Mouse (Mus musculus): ENCODE results near the gene Pold4. TPM values are rescaled to one million over a fixed set of nuclear protein-coding genes. Genes with fewer than 3 reads are reported as not detected.

Gene Pold4
- polyA plus RNA-seq, 1 experiment from 2014 or later: 12.7 TPM

GRCm38 (mm10) chr19:4270187-4270586, 38.5 kb downstream of the Pold4 start:
- Histone ChIP-seq H3K9me3 (replicated peaks; ENCODE audit: control insufficient read depth, low read length) (no peaks in the 10 kb centered on the region), H3K4me3 (ENCODE audit: low read depth, low read length) (no peak overlapping the region), H3K27me3 (ENCODE audit: control insufficient read depth, insufficient read depth, low read length) (peaks cover 13% of the 10 kb centered on the region; the same call in 1 of the 2 replicates), H3K4me1 (ENCODE audit: control insufficient read depth, insufficient read depth, low read length) (peaks cover 3% of the 10 kb centered on the region; the same call in 1 of the 2 replicates), H3K9ac (replicated peaks; ENCODE audit: low read length) (no peak overlapping the region), H3K27ac (replicated peaks; ENCODE audit: low read depth, low read length) (no peak overlapping the region), H3K4me2 (ENCODE audit: low read depth, low read length) (no peak overlapping the region), H3K36me3 (replicated peaks; ENCODE audit: control insufficient read depth, insufficient read depth, low read depth, low read length) (no peaks in the 10 kb centered on the region)
- no peak for ATAC-seq (replicated peaks; ENCODE audit: insufficient number of reproducible peaks, low FRiP score, low TSS enrichment, low read depth)
- 59% methylated on average over 6 of the region's 6 CpGs for WGBS
- no peak for DNase-seq (ENCODE audit: low spot score)

DNA sequence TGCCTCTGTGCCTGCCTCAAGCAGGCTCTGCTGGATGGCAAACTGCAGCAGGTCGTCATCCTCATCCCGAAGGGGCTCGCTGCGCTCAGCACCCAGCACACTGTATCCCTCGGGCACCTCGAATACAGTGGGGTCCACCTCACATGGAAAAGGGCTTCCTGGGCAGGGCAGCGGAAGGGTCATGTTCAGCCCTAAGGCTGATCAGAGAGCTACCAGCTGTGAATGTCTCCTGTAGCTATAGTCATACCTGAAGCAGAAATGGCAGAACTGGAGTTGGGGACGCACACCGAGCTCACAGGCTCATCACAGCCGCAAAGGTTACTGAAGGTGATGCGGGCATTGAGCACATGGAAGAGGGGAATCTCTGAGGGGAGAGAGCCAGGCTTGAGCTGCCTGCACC, 39.3 kb downstream of the Pold4 start:
- H3K36me3 ChIP-seq (replicated peaks; ENCODE audit: control insufficient read depth, insufficient read depth, low read depth, low read length): no peaks in the 10 kb centered on the region
- peaks cover 13% of the 10 kb centered on the region; the same call in 1 of the 2 replicates for H3K27me3 ChIP-seq (ENCODE audit: control insufficient read depth, insufficient read depth, low read length)
- no peak overlapping the region for H3K4me2 ChIP-seq (ENCODE audit: low read depth, low read length)
- no peak for DNase-seq (ENCODE audit: low spot score)
- 93% methylated on average over 11 of the region's 11 CpGs for WGBS
- no peak overlapping the region for H3K9ac ChIP-seq (replicated peaks; ENCODE audit: low read length)
- no peak overlapping the region for H3K27ac ChIP-seq (replicated peaks; ENCODE audit: low read depth, low read length)
- no peak overlapping the region for H3K4me3 ChIP-seq (ENCODE audit: low read depth, low read length)
- ATAC-seq (replicated peaks; ENCODE audit: insufficient number of reproducible peaks, low FRiP score, low TSS enrichment, low read depth): no peak
- H3K4me1 ChIP-seq (ENCODE audit: control insufficient read depth, insufficient read depth, low read length): peaks cover 3% of the 10 kb centered on the region; the same call in 1 of the 2 replicates
- H3K9me3 ChIP-seq (replicated peaks; ENCODE audit: control insufficient read depth, low read length): no peaks in the 10 kb centered on the region

GRCm38 (mm10) chr19:4279487-4279886, 47.8 kb downstream of the Pold4 start:
- no peak overlapping the region for H3K9ac ChIP-seq (replicated peaks; ENCODE audit: low read length)
- H3K4me3 ChIP-seq (ENCODE audit: low read depth, low read length): no peak overlapping the region
- ATAC-seq (replicated peaks; ENCODE audit: insufficient number of reproducible peaks, low FRiP score, low TSS enrichment, low read depth) (no peak), DNase-seq (ENCODE audit: low spot score) (no peak)
- no peak overlapping the region for H3K4me2 ChIP-seq (ENCODE audit: low read depth, low read length)
- H3K4me1 ChIP-seq (ENCODE audit: control insufficient read depth, insufficient read depth, low read length): no peaks in the 10 kb centered on the region
- H3K27ac ChIP-seq (replicated peaks; ENCODE audit: low read depth, low read length): no peak overlapping the region
- H3K36me3 ChIP-seq (replicated peaks; ENCODE audit: control insufficient read depth, insufficient read depth, low read depth, low read length): no peaks in the 10 kb centered on the region
- WGBS: 95% methylated on average over 1 of the region's 1 CpGs
- no peaks in the 10 kb centered on the region for H3K9me3 ChIP-seq (replicated peaks; ENCODE audit: control insufficient read depth, low read length)
- no peaks in the 10 kb centered on the region for H3K27me3 ChIP-seq (ENCODE audit: control insufficient read depth, insufficient read depth, low read length)

DNA sequence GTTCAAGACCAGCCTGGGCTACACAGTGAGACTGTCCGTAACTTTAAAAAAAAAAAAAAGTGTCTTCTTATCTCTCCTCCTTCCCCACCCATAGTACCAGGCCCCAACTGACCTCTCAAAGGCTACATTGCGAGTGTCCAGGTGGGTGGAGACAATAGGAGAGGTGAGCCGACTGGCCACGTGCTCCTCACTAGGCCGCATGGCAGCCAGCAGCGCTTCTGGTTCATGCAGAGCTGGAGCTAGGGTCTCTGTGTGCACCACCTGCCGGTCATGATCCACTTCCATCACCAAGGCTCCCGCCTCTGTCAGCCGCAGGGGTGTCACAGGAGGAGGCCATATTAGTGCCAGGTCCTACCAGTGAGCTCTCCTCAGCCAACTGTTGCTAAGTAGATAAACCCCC, 48.7 kb downstream of the Pold4 start:
- ATAC-seq (replicated peaks; ENCODE audit: insufficient number of reproducible peaks, low FRiP score, low TSS enrichment, low read depth) (no peak), DNase-seq (ENCODE audit: low spot score) (no peak)
- H3K9ac ChIP-seq (replicated peaks; ENCODE audit: low read length): no peak overlapping the region
- no peaks in the 10 kb centered on the region for H3K27me3 ChIP-seq (ENCODE audit: control insufficient read depth, insufficient read depth, low read length)
- H3K4me3 ChIP-seq (ENCODE audit: low read depth, low read length): no peak overlapping the region
- no peaks in the 10 kb centered on the region for H3K4me1 ChIP-seq (ENCODE audit: control insufficient read depth, insufficient read depth, low read length)
- H3K36me3 ChIP-seq (replicated peaks; ENCODE audit: control insufficient read depth, insufficient read depth, low read depth, low read length): peaks cover under 1% of the 10 kb centered on the region
- no peak overlapping the region for H3K27ac ChIP-seq (replicated peaks; ENCODE audit: low read depth, low read length)
- no peaks in the 10 kb centered on the region for H3K9me3 ChIP-seq (replicated peaks; ENCODE audit: control insufficient read depth, low read length)
- WGBS: 92% methylated on average over 9 of the region's 9 CpGs
- H3K4me2 ChIP-seq (ENCODE audit: low read depth, low read length): no peak overlapping the region

DNA sequence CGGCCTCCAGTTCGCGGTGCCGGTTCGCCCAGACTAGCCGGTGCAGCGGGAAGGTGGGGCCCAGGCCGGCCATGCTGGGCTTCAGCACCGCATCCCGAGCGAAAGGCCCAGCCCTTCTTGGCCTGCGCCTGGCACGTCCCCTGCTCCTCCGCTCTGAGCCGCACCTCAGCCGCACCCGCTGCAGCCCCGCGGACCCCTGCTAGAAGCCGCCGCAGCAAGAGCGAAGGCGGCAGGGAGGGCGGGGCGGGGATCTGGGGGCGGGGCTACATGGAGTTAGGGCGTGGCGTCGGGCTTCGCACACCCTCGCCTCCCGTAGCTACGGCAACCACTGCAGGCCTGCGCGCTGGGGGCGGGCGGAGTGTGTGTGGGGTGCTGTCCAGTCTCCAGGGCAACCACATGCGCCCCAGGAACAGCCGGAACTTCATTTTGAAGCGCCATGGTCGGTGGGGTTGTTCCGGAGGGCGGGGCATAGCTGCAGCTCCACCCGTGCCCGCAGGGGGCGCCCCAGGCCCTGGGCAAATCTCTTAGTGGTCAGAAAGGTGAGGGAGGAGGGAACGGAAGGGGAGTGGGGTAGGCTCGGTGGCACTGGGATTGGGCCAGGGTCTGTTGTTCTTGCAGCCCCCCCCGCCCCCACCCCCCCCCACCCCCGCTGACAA, 51.3 kb downstream of the Pold4 start, which contains the start of gene Ankrd13d:
Ankrd13d (minus strand) TSS at position 240 of the 656 bp plus-strand sequence.
- Histone ChIP-seq H3K36me3 (replicated peaks; ENCODE audit: control insufficient read depth, insufficient read depth, low read depth, low read length) (peaks cover 16% of the 10 kb centered on the region), H3K9me3 (replicated peaks; ENCODE audit: control insufficient read depth, low read length) (no peaks in the 10 kb centered on the region), H3K4me2 (ENCODE audit: low read depth, low read length) (peak within 1 kb of the TSS; percentile 83), H3K27me3 (ENCODE audit: control insufficient read depth, insufficient read depth, low read length) (no peaks in the 10 kb centered on the region), H3K27ac (replicated peaks; ENCODE audit: low read depth, low read length) (no peak within 1 kb of the TSS; the same call in 1 of the 2 replicates), H3K4me3 (ENCODE audit: low read depth, low read length) (peak within 1 kb of the TSS; percentile 55), H3K9ac (replicated peaks; ENCODE audit: low read length) (peak within 1 kb of the TSS; percentile 65), H3K4me1 (ENCODE audit: control insufficient read depth, insufficient read depth, low read length) (no peaks in the 10 kb centered on the region)
- peak; percentile 91 for ATAC-seq (replicated peaks; ENCODE audit: insufficient number of reproducible peaks, low FRiP score, low TSS enrichment, low read depth)
- peak; percentile 89 for DNase-seq (ENCODE audit: low spot score)
- WGBS: under 1% methylated on average over 39 of the region's 50 CpGs

Small RNA genes lying within 50 kb of the gene (microRNA-seq; reads per million reads assigned to microRNA genes)
- not detected for gene Gm26115 (ENCODE audit: borderline number of aligned reads)
- gene Mir6985 (ENCODE audit: borderline number of aligned reads): not detected

Other genes starting within 250 kb of the Pold4 start
- 2.3 and 3.5 TPM in 2 replicates for gene Acy3, start 245.3 kb upstream of the Pold4 start, polyA plus RNA-seq (2014; fragmentation: Nextera tagmentation; extraction: Ambion mirVana)
- 0.26 TPM in 1 of 2 replicates, not detected in the other for gene Tbx10, start 239.1 kb upstream of the Pold4 start, polyA plus RNA-seq (2014; fragmentation: Nextera tagmentation; extraction: Ambion mirVana)
- 24.2 and 26.6 TPM in 2 replicates for gene Nudt8, start 231.3 kb upstream of the Pold4 start, polyA plus RNA-seq (2014; fragmentation: Nextera tagmentation; extraction: Ambion mirVana)
- 1.3 and 1.4 TPM in 2 replicates for gene Gm49405, start 231.3 kb upstream of the Pold4 start, polyA plus RNA-seq (2014; fragmentation: Nextera tagmentation; extraction: Ambion mirVana)
- 2.2 TPM in 2 replicates for gene Doc2g, start 228.6 kb upstream of the Pold4 start, polyA plus RNA-seq (2014; fragmentation: Nextera tagmentation; extraction: Ambion mirVana)
- gene Ndufv1, start 219.1 kb upstream of the Pold4 start, polyA plus RNA-seq (2014; fragmentation: Nextera tagmentation; extraction: Ambion mirVana): 190 and 205 TPM in 2 replicates
- gene Gstp1, start 193.9 kb upstream of the Pold4 start, polyA plus RNA-seq (2014; fragmentation: Nextera tagmentation; extraction: Ambion mirVana): 405 and 453 TPM in 2 replicates
- 2.2 and 2.3 TPM in 2 replicates for gene Gstp2, start 185.9 kb upstream of the Pold4 start, polyA plus RNA-seq (2014; fragmentation: Nextera tagmentation; extraction: Ambion mirVana)
- not detected in 2 replicates for gene Gstp3, start 172.3 kb upstream of the Pold4 start, polyA plus RNA-seq (2014; fragmentation: Nextera tagmentation; extraction: Ambion mirVana)
- not detected in 2 replicates for gene Cabp2, start 150.3 kb upstream of the Pold4 start, polyA plus RNA-seq (2014; fragmentation: Nextera tagmentation; extraction: Ambion mirVana)
- gene Cdk2ap2, start 134.7 kb upstream of the Pold4 start, polyA plus RNA-seq (2014; fragmentation: Nextera tagmentation; extraction: Ambion mirVana): 58.6 and 69.0 TPM in 2 replicates
- 6.3 and 7.3 TPM in 2 replicates for gene Pitpnm1, start 131.9 kb upstream of the Pold4 start, polyA plus RNA-seq (2014; fragmentation: Nextera tagmentation; extraction: Ambion mirVana)
- gene Aip, start 106.0 kb upstream of the Pold4 start, polyA plus RNA-seq (2014; fragmentation: Nextera tagmentation; extraction: Ambion mirVana): 68.3 and 85.1 TPM in 2 replicates
- not detected in 2 replicates for gene Gpr152, start 92.1 kb upstream of the Pold4 start, polyA plus RNA-seq (2014; fragmentation: Nextera tagmentation; extraction: Ambion mirVana)
- not detected in 2 replicates for gene Cabp4, start 87.9 kb upstream of the Pold4 start, polyA plus RNA-seq (2014; fragmentation: Nextera tagmentation; extraction: Ambion mirVana)
- 108 and 122 TPM in 2 replicates for gene Coro1b, start 83.3 kb upstream of the Pold4 start, polyA plus RNA-seq (2014; fragmentation: Nextera tagmentation; extraction: Ambion mirVana)
- gene Ptprcap, start 78.3 kb upstream of the Pold4 start, polyA plus RNA-seq (2014; fragmentation: Nextera tagmentation; extraction: Ambion mirVana): 0.64 and 1.3 TPM in 2 replicates
- 42.0 and 42.3 TPM in 2 replicates for gene Rps6kb2, start 68.5 kb upstream of the Pold4 start, polyA plus RNA-seq (2014; fragmentation: Nextera tagmentation; extraction: Ambion mirVana)
- gene Carns1, start 56.4 kb upstream of the Pold4 start, polyA plus RNA-seq (2014; fragmentation: Nextera tagmentation; extraction: Ambion mirVana): 2.0 TPM in 2 replicates
- 0.96 and 1.4 TPM in 2 replicates for gene Tbc1d10c, start 40.6 kb upstream of the Pold4 start, polyA plus RNA-seq (2014; fragmentation: Nextera tagmentation; extraction: Ambion mirVana)
- gene Ppp1ca, start 39.8 kb upstream of the Pold4 start, polyA plus RNA-seq (2014; fragmentation: Nextera tagmentation; extraction: Ambion mirVana): 955 and 1,002 TPM in 2 replicates
- 46.8 and 49.5 TPM in 2 replicates for gene Rad9a, start 30.2 kb upstream of the Pold4 start, polyA plus RNA-seq (2014; fragmentation: Nextera tagmentation; extraction: Ambion mirVana)
- gene Clcf1, start 17.7 kb upstream of the Pold4 start, polyA plus RNA-seq (2014; fragmentation: Nextera tagmentation; extraction: Ambion mirVana): 4.6 and 5.0 TPM in 2 replicates
- gene AC109138.7, start 17.5 kb upstream of the Pold4 start, polyA plus RNA-seq (2014; fragmentation: Nextera tagmentation; extraction: Ambion mirVana): not detected in 2 replicates
- 2.7 and 4.8 TPM in 2 replicates for gene Ssh3, start 37.3 kb downstream of the Pold4 start, polyA plus RNA-seq (2014; fragmentation: Nextera tagmentation; extraction: Ambion mirVana)
- gene Ankrd13d, start 51.2 kb downstream of the Pold4 start, polyA plus RNA-seq (2014; fragmentation: Nextera tagmentation; extraction: Ambion mirVana): 5.6 and 6.4 TPM in 2 replicates
- 13.5 and 18.9 TPM in 2 replicates for gene Grk2, start 74.3 kb downstream of the Pold4 start, polyA plus RNA-seq (2014; fragmentation: Nextera tagmentation; extraction: Ambion mirVana)
- gene Kdm2a, start 166.4 kb downstream of the Pold4 start, polyA plus RNA-seq (2014; fragmentation: Nextera tagmentation; extraction: Ambion mirVana): 43.5 and 48.3 TPM in 2 replicates
- gene Rhod, start 207.5 kb downstream of the Pold4 start, polyA plus RNA-seq (2014; fragmentation: Nextera tagmentation; extraction: Ambion mirVana): 39.8 and 45.9 TPM in 2 replicates
- 1.2 and 1.9 TPM in 2 replicates for gene Syt12, start 245.5 kb downstream of the Pold4 start, polyA plus RNA-seq (2014; fragmentation: Nextera tagmentation; extraction: Ambion mirVana)

Measured in embryonic facial prominence, embryonic 11.5 days (tissue).